Mouse (Mus musculus) cortical plate, adult 2 months (tissue): Measurements from ENCODE around the gene Phldb3.

Experiments used
- CTCF ChIP-seq: fragments of 200-500 bp; IDR thresholded peaks from 2 replicates; pipeline ENCODE4 v1.5.1; 2011; ENCODE audit warnings: mild to moderate bottlenecking, control low read depth, low read length; ENCODE audit not compliant: insufficient read depth; ENCODE audit errors: extremely low read depth
- POLR2A ChIP-seq: fragments of 200-500 bp; IDR thresholded peaks from 2 replicates; pipeline ENCODE4 v1.6.1; 2011; ENCODE audit warnings: mild to moderate bottlenecking, low read length, control low read depth; ENCODE audit not compliant: insufficient read depth; ENCODE audit errors: extremely low read depth

GRCm38 (mm10) chr7:24664301-24664700 lies 53.7 kb downstream of the Phldb3 start:
- no peak for TF ChIP-seq POLR2A
- TF ChIP-seq CTCF, result no peak
